Mouse (Mus musculus): ENCODE measurements around the gene Tescl.

The Tescl gene

GRCm38 (mm10) chr7:24333304-24333986, at the start of gene Tescl:
Gene Tescl, minus strand, starts transcription at chr7:24333936.
- DNase-seq, result peak; percentile 19

- DNase-seq, result no peak
These were observed 49.1 kb upstream of the Tescl start for GRCm38 (mm10) chr7:24382730-24383372.

GRCm38 (mm10) chr7:24380370-24380769, 46.6 kb upstream of the Tescl start:
- no peak for DNase-seq

GRCm38 (mm10) chr7:24379934-24380333, 46.2 kb upstream of the Tescl start:
- DNase-seq, result no peak

- no peak for DNase-seq
These were observed 44.4 kb upstream of the Tescl start for GRCm38 (mm10) chr7:24378049-24378701.

- no peak for DNase-seq
These were observed 43.5 kb upstream of the Tescl start for GRCm38 (mm10) chr7:24377091-24377865.

- no peak for DNase-seq
These were observed 42.7 kb upstream of the Tescl start for GRCm38 (mm10) chr7:24376456-24376855.

- DNase-seq, result peak; percentile 56
These were observed 40.0 kb upstream of the Tescl start for GRCm38 (mm10) chr7:24373538-24374379.

- no peak for DNase-seq
These were observed 39.0 kb upstream of the Tescl start for GRCm38 (mm10) chr7:24372786-24373185.

GRCm38 (mm10) chr7:24372300-24372699, 38.6 kb upstream of the Tescl start:
- DNase-seq, result no peak

- no peak for DNase-seq
These were observed 38.0 kb upstream of the Tescl start for GRCm38 (mm10) chr7:24371809-24372145.

- no peak for DNase-seq
These were observed 37.5 kb upstream of the Tescl start for GRCm38 (mm10) chr7:24371012-24371808.

GRCm38 (mm10) chr7:24369731-24370541, 36.2 kb upstream of the Tescl start, which contains the start of gene Kcnn4:
Gene Kcnn4, plus strand, starts transcription at chr7:24370263.
- no peak for DNase-seq

GRCm38 (mm10) chr7:24368946-24369345, 35.2 kb upstream of the Tescl start:
- DNase-seq, result no peak

- DNase-seq, result no peak
These were observed 34.5 kb upstream of the Tescl start for GRCm38 (mm10) chr7:24368226-24368625.

GRCm38 (mm10) chr7:24366716-24367632, 33.2 kb upstream of the Tescl start:
- DNase-seq, result no peak

GRCm38 (mm10) chr7:24365258-24366014, 31.7 kb upstream of the Tescl start:
- DNase-seq, result no peak

- peak; percentile 93 for DNase-seq
These were observed 31.1 kb upstream of the Tescl start for GRCm38 (mm10) chr7:24364827-24365226.

- peak; percentile 66 for DNase-seq
These were observed 29.5 kb upstream of the Tescl start for GRCm38 (mm10) chr7:24363228-24363627.

Data from right cerebral cortex, postnatal 4 days (tissue).